Mouse (Mus musculus) mature B cell (primary cell): ENCODE data around the gene Il1rl2.

Experiments used
- in situ Hi-C: fragments of 300-500 bp; cut with MboI; formaldehyde crosslinking; loops from 2 replicates; pipeline ENCODE4 v1.14.3; 2019

Il1rl2 gene

DNA sequence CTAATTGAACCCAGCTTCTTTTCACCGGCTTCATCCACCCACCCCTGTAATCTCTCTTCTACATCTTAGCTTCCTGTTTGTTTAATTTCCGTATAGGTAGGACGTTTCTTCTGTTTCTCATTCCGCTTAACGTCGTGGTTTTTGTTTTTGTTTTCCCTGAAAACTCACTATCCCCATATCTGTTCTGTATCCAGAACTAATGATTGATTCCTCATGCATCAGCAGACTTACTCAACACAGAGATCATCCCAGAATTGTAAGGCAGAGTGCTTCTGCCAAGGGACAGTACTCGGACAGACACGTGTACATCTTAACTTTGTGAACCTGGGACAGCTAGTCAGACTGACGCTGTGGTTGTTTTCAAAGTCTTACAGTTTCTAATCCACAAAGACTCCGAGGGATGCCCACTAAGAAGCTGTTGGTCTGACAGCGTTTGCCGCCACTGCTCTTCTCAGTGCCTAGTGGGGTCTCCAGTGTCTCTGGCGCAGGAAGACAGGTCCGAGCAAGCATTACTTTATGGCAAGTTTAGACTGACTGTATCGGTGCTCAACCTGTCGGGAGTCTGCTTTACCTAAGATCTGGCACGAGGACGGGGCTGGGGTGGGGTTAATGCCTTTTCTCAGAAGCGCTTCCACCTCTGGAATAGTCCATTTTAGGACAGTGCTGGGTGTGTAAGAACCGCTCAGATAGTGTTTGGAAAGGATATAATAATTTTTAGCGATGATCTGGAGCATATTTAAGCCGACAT lies 719 bp downstream of the Il1rl2 start:
- in situ Hi-C loops, result no loop called here

DNA sequence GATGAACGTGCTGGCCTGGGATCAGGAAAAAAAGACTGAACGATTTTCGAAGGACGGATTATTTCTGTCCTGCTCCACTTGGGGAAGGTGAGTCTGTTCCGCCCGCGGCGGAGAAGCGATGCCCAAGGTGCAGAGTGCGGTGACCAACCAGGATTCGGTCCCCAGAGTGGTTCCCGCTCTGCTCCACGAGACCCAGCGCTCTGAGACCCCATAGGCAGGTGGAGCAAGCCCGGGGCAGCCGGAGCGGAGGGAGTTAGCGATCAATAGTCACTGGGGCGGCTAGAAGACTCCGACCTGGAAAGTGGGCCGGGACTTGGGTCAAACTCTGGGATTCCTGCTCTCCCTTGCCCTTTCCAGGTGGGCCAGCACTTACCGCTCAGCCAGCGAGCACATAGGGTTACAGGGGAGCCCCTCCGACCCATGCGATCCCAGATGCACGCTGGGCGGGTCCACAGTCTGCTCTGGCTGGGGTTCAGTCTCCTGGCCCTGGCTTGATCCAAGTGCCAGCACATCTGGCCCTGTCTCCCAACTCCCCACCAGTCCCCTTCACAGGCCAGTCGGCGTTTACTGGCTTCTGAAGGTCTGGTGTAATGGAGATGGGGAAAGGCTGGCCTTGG lies 1.4 kb downstream of the Il1rl2 start:
- in situ Hi-C loops, result no loop called here

DNA sequence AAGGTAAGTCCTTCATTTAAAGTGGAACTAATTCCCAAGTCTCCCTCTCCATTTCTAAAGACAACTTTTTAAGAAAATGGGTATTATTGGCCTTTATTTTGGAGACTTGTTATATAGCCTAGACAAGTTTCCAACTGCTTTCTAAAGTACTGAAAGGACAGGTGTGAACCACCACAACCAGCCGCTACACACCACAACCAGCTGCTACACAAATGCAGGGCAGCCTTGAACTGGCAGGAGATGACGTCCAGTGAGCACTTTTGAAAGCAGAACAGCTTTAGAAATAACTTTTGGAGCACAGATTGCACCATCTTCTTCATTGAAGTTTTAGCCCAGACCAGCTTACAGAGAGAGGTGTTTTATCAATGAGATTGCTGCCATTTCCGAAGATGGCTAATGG lies 3.2 kb downstream of the Il1rl2 start:
- in situ Hi-C loops, result no loop called here

DNA sequence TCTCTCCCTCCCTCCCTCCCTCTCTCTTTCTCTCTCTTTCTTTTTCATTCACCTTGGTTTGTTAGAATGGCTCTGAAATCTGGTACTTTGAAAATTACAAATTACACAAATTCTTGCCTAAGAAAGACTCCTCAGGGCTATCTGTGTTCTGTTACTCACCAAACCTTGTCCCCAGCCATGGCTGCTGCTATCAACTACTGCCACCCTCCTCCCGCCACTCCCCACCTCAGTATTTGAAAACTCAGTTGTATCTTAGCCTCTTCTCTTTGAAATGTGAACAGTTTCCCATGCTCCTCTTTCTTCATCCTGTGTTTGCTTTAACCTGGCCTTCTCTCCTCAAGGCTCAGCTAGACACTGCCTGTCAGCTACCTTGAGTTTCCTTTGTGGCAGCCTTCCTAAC lies 5.1 kb downstream of the Il1rl2 start:
- in situ Hi-C loops, result no loop called here

DNA sequence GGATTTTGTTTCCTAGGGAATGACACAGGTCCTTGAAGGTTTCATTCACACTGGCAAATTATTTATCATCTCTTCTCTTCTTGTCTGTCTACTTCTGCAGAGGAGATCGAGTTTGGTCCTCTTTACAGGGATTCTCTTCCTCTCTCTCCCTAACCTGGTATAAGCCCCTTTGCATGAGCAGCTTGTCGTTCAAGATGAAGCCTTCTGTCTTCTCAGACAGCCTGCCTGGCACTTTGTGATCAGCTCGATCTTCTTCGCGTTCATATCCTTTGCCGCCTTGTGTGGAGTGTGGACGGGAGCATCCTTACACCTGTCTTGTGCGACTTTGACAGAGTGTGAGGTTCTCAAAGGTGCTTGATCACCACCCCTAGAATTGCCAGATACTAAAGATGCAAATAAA lies 5.8 kb downstream of the Il1rl2 start:
- in situ Hi-C loops, result no loop called here

DNA sequence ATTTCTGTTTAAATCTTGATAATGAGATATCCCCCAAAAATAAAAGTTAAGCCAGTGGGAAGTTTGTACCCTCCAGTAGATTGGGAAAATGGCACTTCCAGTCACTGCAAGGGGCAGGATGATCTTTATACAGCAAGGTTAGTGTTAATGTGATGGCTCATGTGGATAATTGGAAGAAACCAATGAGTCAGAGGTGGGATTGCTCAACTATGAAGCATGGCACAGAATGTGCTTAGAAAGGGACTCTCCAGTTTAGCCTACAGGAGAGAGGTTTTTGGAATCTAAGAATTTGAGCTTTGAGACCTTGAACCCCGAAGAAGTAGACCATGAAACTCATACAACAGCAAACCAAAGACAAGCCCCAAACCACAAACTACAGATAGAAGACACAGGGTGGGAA lies 14.9 kb downstream of the Il1rl2 start:
- in situ Hi-C loops, result no loop called here

DNA sequence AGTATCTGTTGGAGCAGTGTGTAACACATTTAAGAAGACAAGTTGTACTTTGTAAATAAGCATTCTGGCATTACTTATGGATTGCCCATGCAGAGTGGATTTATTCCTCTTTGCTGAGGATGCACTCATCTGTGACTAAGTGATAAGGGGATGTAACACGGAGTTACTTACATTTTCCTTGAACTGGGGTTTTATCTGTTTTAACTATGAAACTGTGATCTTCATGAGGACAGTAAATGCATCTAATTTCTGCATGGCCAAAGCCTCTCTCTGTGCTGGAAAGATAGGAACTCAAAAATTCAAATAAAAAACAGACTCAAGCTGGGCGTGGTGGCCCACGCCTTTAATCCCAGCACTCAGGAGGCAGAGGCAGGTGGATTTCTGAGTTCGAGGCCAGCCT lies 15.7 kb downstream of the Il1rl2 start:
- in situ Hi-C loops, result no loop called here

DNA sequence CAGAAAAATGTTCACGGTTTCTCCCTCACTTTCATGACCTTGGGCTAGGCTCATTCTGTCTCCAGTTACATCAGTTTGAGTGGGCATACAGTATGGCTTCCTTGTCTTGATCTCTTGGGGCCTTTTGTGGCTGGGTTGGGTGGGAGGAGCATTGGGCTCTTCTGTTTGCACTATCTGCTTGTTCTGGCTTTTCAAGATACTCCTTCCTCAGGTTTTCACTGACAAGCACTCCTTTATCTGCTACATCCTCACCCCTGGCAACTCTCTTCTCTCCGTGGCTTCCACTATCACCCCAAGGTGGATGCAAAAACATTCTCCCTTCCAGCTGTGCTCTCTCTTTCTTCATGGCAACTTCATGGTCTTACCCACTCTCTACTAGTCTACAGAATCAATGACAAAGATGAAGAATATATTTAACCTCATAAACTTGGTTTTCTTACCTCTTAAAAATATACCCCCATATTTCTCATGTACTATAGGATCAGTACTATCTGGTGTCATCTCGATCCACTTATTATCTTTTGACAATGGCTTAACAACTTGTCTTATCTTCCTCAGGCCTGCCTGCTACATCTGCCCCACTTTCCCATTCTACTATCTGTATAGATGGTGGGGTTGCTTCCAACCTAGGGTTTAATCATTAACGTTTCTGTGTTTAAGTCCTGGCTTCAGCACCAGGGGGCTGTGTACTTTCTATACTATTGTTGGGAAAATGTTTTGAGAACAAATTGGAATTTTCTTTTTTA lies 27.9 kb downstream of the Il1rl2 start:
- in situ Hi-C loops, result no loop called here

DNA sequence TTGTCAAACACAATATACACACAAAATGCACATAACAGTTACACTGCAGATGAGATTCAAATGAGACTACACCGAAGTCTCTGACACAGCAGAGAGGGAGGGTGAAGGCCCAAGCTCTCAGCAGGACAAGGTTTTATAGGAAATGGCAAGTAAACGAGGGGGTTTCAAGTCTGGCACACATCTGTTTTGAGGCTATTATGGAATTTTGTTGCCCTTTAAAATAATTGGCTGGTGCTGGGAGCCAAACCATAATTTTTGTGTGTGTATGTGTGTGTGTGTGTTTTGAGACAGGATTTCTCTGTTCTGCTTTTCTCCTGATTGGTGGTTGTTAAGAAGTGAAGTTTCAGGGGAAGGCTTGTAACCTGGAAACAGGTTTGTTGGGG lies 28.5 kb downstream of the Il1rl2 start:
- in situ Hi-C loops, result no loop called here

DNA sequence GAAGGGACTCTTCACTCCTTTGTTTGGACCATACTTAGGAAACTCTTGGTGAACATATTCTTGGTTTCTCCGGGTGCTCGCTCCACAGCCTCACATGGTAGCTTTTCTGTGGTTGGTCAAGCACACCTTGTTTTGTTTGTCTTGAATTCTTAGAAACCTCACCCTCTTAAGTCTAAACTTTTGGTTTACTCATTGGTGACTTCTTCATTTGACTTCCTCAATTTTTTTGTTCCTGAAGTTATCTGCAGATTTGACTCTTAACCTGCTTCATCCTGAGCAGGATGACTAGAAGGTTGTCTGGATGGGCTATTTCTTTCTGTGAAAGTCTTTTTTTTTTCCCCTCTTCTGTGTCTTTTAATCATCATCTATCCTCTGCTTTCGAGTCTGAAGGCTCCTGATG lies 30.3 kb downstream of the Il1rl2 start:
- in situ Hi-C loops, result no loop called here

DNA sequence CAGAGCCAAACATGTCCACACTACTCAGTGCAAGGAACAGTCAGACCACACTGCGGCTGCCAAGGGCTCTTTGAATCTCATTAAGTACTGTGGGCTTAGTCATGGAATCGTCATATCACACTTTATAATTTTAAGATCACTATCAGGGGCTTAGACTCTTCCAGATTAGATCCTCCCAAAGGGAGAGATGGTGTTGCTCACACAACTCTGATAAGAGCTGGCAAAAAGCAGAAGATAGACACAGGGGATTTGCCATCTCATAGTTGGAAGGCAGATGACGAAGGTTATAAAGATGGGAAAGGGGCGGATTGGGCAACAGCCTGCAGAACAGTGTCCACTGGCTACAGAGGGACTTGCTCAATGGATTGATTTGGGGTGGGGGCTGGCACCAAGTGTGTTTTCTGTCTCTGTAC lies 31.0 kb downstream of the Il1rl2 start:
- in situ Hi-C loops, result no loop called here

DNA sequence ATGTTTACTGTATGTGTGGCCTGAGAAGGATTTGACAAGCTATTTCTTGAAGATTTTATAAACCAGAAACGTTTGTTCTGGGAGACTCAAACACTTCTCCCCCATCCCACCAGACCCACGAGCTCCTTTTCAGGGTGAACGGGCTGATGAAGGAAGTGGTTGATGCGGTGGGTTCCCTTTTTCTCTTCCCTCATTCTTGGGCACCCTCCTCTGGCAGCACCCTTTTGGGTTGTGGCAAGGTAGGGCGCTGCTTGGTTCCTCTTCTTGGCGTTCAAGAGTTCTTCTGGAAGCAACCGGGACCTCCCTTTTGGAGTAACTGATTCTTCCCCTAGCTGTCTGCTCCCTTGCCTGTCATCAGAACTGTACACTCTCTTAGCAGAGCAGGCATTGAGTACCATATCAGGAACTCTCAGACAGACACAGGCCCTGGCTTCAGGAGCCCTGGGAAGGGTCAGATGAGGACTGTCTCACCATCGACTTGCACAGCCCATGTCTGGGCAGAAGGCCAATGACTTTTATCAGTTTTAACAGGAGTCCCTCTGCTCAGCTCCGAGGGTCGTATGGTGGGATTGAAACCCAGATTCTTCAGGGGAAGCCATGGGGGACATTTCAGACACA lies 31.6 kb downstream of the Il1rl2 start:
- in situ Hi-C loops, result no loop called here

DNA sequence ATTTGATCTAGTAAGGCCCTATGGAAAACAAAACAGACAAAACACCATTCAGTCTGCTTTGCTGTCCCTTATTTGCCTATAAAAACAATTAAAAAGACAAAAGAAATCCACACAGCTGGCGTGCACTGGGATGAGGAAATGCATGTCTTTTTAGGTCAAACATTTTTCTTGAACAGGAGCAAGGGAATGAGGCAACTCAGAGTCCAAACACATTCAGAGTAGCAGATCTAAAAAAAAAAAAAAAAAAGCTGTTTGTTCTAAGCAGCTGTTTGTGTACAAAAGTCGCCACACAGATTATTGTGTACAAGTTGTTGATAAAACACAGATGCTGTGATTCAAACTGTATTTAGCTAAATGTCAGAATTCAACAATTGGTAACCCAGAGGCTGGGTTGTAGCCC lies 33.5 kb downstream of the Il1rl2 start:
- in situ Hi-C loops, result no loop called here

DNA sequence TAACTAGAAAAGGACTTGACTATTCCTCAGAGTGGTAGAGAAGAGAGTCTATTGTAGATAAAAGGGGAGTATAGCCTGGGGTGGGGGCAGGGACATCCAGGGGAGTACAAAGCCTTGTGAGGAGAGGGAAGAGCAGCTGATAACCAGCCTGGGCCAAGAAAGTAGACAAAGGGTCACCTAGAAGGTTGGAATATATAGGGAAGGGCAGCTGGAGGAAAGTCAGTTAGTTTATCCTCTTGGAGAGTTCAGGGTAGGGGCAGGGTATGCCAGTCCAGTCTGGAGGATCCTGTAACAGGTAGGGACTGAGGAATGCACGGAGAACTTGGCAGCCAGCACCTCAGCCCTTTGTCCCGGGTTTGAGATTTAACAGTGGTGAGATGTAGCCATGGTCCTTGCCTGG lies 33.9 kb downstream of the Il1rl2 start:
- in situ Hi-C loops, result no loop called here

DNA sequence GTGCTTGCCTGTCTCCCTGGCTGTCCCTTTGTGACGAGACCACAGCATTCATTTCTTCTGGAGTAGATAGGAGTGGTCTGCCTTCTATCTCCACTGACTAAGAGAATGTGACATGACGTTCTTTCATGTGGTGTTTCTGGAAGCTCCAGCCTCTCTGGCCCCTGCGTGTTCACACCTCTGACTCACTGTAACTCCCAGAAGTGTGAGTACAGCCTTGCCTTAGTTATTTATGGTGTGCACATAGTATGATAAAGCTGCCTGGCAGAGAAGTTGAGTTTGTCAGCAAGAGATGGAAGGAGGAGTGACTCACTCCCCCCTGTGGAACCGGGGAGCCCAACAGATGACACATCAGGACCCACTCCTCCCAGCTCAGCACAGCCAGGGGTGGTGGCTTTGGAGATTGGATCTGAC lies 34.4 kb downstream of the Il1rl2 start:
- in situ Hi-C loops, result no loop called here

DNA sequence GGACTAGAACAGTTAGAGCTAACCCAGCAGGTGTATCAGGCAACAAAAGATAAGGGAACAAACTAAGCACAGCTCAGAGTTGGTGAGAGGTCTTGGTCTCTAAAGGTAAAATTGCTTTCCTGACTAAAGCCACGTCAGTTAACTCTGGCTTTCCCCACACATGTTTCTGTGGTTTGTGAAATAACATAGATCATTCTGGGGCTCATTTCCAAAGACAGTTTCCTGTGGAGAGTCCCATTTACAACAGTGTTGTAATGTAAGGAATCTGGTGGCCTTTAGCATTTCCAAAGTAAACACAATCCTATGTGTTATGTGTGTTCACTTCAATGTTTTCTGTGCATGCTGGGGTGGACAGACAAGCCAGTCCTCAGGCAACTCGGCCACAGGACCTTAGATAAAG lies 35.3 kb downstream of the Il1rl2 start:
- in situ Hi-C loops, result no loop called here

DNA sequence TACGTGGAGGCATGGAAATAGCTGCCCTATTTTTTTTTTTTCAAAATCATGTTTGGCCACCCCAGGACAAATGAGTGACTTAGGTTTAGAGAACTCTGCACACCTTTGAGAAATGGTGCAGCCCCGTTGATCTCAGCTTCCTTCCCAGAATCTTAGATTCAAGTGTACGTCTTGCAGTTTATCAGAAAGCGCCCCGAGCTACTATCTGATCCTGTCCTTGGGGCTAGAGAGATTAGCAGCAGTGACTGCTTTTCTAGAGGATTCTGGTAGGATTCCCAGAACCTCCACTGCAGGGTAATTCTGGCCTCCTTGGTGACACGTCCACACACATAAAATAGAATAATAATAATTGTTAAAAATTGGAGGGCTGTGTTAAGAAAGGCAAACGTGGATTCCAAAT lies 36.6 kb downstream of the Il1rl2 start:
- in situ Hi-C loops, result no loop called here

DNA sequence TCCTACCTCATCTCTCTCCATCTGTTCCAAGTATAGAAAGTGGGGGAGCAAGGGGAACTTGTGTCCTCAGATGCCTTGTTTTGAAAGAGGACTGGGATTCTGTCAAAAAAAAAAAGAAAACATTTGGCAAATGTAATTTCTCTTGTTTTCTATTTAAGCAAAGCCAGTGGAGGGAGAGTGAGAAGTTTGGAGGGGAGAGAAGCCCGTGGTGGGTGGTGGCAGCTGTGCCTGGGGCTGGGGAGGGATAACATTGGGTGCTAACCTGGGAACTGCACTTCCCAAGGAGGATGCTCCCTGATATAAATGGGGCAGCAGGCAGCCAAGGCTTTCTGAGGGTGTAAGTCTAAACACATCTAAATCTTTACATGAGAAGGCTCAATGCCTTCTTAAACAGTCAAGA lies 37.2 kb downstream of the Il1rl2 start:
- in situ Hi-C loops, result no loop called here

DNA sequence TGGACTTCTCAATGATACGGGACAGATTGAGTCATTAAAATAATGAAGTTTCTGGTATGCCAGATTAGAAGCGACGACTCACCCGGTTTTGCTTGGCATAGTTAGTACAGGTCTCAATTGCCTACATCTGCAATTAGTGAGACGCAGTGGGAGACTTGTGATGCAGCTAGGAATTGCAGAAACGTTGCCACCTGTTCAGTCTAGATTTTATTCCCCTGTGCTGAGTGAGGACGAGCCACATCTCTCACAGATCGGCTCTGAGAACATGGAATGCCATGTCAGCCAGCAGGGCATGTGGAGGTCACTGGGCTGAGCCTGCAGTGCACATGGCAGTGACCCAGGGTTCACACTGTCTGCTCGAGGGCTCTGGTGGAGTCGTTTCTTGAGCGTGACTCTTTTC lies 38.4 kb downstream of the Il1rl2 start:
- in situ Hi-C loops, result no loop called here

DNA sequence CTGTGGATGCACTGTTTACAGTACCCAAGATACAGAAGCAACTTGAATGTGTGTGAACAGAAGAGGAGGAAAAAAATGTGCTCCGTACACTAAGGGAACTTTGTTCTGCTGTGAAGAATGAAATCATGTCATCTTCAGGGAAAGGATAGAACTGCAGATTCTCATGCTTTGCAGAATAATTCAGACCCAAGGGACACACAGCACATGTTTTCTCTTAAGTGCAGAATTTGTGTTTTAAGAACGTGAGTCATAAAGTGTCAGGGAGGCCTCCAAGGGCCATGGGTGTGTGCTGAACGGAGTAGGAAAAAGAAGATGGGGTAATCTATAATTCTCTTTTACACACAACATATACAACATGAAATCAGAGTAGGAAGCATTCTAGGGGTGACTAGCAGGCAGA lies 48.5 kb downstream of the Il1rl2 start:
- in situ Hi-C loops, result no loop called here

DNA sequence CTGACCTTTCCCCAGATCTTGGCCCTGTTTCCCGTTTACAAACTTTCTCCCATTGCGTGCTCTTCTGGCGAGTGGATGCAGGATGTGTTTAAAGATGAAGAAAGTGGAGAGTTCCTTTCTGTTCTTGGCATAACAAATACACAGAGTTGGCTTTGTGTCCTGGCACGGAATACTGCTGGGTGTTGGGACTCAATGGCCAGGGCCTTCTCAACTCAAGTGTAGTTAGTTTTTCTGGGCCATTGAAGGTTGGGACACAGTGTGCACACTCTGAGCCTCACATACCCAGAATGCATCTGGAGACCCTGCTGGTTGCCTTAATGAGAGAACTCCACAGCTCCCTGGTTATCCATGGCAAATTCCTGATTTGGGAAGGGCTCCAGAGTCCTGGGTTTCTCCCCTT lies 50.7 kb downstream of the Il1rl2 start:
- in situ Hi-C loops, result no loop called here

DNA sequence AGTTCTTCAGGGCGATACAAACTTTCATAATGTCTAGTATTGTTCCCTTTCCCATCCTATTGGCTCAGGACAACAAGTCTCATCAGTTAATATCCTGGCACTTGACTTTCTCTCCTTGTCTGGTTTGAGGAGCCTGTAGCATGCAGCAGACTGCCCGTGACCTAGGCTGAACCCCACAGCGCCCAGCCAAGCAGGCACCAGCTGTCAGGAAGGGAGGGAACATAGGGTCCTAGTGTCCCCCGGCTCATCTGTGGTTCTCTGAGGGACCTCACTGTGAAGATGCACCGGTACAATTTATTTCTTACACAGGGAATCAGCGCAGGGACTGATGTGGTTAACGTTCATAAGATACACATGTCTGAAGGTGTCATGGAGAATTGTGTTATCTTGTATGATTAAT lies 52.3 kb downstream of the Il1rl2 start:
- in situ Hi-C loops, result no loop called here

DNA sequence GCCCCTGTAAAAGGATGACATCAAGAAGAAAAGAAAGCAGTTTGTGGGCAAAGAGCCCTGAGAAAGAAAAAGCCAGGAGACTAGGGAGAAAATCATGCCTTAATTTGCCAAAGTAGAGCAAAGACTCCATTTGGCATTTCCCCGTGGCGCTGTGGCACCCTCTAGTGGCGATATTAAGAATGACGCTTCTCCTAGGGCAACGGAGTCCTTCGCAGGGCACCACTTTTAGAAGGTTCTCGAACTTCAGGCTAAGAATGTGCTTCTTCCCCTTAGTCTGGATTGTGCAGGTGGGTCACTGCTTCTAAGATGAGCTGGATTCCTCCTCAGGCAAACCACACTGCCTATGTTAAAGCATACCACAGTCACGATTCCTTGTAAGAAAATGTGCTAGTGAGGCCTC lies 54.4 kb downstream of the Il1rl2 start:
- in situ Hi-C loops, result no loop called here
